Mouse (Mus musculus) urinary bladder, postnatal 14 days (tissue): Measurements from ENCODE around the gene Cdk7.
"Not testable (repeated sequence)": the region's sequence is repeated elsewhere in the genome, so short reads cannot be mapped to it uniquely, and the experiment has no call there.

Source experiments
- DNase-seq: peaks from one replicate; pipeline ENCODE4 v3.0.0; 2021; ENCODE audit warnings: low spot score

The Cdk7 gene

DNA sequence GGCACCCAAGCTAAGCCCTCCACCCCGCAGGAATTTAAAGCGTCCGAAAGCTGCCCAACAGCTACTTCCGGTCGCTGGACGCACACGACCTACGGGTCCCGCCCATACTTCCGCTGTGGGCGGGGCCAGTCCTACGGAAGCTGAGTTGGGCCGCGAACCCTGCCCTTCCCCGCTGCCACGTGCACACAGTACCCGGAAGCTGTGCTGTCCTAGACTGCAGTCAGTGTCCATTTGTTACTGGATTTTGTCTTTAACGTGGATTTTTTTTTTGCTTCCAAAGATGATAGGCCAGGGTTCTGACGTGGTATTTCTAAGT is at the start of gene Cdk7:
TSS of gene Cdk7 (minus strand) at position 79 of the 316 bp plus-strand sequence.
- DNase-seq = peak; percentile 94

DNA sequence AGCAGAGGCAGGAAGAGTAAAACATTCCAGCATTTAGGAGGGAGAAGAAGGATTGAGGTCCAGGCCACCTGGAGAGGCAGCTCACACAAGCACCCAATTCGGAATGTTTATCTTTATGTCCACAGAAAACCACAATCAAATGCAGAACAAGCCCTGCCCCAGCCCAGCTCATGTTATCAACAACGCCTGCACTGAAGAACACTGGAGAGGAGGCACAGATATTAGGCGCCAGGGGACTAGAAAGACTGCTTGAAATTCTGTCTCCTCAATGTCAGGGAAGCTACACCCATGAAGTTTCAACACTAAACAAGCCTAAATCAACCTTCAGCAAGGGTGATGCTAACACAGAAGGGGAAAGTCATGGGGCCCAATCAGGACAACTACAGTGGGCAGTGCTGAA is 46.8 kb upstream of the Cdk7 start:
- DNase-seq = no peak

DNA sequence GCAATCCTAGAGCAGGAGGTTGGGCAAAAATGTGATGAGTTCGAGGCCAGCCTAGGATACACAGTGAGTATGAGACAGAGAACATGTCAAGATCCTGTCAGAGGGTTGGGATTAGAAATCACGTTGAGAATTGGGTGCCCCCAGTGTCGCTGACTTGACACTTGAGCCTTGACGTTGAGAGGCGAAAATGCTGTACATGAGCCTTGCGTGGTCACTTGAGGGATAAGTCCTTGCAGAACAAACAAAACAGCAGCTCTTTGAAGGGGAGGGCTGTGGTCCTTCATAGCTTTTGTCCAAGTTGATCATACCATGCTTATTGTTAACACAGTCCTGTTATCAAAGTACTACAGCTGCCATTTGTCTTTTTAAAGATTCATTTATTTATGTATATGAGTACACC is 46.0 kb upstream of the Cdk7 start:
- no peak for DNase-seq

DNA sequence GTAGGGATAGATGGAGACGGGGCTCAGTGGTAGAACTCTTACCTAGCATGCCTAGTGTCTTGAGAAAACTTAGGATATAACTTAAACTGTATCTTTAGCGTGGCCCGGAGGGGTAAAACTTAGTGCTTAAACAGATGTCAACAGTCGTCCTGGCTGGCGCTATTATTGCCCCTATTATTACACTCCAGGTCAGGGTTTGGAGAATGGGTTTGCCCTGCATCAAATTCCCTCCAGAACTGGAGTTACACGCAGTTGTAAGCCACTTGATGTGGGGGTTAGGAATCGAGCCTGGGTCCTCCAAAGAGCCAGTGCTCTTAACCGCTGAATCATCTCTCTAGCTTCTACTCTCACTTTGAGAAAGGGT is 45.3 kb upstream of the Cdk7 start:
- no peak for DNase-seq

DNA sequence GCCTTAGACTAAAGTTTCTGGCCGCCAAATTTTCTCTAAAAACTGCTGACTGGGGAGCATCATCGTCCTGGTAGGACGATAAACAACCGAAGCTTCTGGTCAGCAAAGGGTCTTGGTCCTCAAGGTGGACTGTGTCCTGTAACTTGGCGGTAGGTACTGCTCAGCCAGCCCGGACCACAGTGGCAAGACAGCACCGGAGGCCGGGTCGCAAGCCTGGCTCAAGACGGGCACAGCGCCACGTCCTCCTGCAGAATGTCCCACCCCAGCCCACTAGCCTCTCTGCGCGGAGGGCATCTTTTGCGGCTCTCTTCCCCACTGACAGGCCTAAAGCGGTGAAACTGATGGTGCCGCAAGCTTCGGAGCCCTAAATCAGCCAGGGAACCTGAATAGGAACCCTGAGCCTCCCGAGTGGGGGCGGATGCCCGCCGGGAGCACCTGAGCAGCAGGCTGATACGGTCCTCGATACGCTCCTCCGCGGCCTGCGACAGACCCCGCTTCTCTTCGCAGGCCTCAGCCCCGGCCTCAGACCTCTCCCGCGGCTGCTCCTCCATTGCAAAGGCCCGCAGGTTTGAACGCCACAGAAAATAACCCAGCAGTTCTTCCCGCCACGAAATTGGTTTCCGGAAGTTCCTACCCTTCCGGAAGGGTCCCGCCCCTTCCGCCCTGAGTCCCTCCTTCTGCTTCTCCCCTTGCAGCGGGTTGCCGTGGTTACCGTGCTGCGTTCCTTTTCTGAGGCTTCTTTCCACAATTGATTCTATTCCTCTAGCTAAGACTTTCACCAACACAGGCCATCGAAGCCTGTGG is 44.7 kb upstream of the Cdk7 start, which contains the start of gene Cenph:
TSS of gene Cenph (minus strand) at position 648 of the 804 bp plus-strand sequence.
- DNase-seq = peak; percentile 86

DNA sequence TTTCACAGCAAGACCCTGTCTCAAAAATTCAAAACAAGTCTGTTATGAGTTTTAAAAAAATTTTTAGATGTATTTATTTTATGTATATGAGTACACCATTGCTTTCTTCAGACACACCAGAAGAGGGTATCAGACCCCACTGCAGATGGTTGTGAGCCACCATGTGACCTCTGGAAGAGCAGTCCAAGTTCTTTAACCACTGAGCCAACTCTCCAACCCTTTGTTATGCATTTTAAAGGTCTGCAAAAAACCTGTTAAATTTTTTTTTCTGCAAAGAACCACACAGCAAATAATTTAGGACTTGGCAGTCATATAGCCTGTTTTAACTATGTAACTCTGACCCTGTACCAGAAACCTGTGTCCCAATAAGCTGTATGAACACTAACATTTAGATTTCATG is 44.0 kb upstream of the Cdk7 start:
- no peak for DNase-seq

DNA sequence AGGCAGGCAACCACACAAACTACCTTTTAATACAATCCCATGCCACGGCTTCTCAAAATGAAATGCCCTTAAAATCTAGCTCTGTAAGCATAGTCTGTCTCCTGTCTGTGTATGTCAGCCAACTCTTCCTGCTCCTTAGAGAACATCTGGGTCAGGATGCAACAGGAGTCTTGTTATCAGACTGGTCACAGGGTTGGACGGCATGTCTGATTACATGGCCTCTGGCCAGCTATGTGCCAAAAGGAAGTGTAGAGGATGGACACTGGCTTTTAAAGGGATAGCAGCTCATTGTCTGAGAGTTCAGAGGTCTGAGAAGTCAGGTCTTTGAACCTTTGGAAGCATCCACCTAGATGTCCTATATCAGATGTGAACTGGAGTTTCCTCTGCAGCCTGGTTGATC is 24.6 kb upstream of the Cdk7 start:
- no peak for DNase-seq

DNA sequence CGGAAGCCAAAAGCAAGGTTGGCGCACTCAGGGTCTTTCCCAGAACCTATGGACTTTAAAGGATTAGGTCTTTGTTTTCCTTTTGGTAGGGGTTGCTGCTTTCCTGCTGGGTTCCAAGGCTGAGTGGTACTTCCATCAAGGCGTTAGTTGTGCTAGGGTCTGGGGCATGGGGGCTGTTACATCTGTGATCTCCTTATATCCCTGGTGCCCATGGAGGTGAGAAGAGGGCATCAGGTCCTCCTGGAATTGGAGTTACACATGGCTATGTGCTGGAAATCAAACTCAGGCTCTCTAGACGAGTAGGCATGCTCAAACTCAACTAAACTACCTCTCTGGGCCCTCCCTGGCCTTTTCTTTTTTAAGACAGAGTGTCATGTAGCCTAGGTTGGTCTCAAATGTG is 23.4 kb upstream of the Cdk7 start:
- no peak for DNase-seq

DNA sequence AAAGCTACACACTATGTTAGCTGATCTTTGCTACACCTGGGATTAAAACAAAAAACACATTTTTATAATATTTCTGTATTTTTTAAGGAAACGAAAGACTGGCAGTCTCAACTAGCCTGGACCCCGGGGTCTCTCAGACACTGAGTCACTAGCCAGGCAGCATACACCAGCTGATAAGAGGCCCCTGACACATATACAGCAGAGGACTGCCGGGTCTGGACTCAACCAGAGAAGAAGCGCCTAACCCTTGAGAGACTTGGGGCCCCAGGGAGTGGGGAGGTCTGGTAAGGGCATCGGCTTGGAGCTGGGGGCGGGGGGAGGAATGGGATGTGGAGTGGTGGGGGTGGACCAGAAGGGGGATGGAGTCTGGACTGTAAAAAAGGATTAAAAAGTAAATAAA is 22.3 kb upstream of the Cdk7 start:
- no peak for DNase-seq

DNA sequence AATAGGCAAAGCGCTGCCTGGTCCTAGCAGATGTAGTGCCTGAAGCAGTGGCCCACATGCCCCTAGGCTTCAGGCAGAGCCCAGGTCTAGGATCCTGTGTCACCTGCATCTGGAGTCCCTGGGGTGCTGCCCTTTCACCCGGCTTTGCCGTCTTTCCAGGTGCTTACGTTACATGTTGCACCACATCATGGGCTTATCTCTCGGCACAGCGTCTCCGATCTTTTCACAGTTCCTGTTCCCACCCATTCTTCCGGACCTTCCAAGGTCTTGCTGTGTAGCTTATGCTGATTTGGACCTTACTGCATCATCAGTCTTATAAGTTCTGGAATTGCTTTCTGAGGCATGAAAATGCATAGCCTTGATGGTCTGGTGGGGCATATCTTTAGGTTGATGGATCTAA is 21.8 kb upstream of the Cdk7 start:
- DNase-seq = no peak

DNA sequence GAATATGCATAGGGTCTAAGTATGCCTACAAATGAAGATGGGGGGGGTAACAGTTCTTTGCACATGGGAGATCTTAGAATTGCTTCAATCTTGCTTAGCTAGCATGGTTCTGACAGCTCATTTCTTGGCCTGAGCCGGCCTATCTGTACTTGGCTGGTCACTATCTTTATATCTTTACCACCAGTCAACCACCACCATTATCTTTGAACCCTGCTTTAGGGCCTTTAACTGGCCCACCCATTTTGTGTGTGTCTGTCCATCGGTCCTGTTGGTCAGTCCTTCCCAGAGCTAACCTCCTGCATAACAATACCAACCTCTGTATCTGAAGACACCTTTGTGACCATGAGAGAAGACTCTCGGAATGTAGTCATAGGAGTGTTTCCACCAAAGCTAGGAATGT is 20.7 kb upstream of the Cdk7 start:
- no peak for DNase-seq

DNA sequence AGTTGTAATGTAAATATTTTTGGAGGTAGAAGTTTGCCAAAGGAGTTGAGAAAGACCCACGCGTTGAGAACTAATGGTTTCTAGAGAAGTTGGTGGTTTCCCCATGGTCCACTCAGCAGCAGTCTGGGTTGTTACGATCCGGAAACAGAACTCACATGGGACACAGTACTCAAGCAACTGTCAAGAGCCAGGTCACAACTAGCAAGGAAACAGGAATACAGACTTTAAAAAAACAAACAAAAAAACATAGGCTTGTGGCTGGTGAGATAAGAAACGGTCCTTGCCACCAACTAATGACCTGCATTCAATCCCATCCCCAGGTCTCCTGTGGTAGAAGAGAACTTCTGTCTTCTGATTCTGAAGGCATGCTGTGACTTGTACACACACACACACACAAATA is 20.1 kb upstream of the Cdk7 start:
- no peak for DNase-seq

DNA sequence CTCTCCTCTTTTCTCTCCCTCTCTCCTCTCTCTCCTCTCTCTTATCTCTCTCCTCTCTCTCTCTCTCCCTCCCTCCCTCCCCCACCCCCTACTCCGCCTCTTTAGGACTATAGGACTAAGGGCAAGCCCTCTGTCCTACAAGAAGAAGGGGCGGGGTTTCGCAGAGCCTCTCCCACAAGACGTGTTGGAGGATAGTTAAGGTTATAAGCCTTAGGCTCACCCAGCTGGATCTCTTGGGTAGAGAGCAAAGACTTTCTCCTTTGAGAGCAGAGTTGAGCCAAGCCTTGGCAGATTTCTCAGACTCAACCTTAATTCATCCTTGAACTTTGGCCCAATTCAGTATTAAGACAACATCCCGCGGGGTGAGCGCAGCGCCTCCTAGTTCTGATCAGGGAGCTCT is 17.9 kb upstream of the Cdk7 start:
- no peak for DNase-seq

DNA sequence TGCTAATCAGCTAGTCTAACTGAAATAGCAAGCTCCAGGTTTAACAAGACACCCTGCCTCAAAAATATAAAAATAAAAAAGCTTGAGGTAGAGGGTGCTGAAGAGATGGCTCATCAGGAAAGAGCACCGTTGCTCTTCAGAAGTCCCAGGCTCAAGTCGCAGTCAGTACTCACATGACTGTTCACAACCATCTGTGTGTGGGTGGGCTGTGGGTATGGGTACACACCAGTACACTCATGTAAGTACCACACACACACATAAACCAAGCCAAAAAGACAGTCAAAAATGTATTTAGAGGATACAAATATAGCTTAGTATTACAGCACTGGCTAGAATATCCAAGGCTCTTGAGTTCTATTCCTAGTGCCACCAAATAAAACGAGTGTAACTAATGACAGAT is 15.4 kb upstream of the Cdk7 start:
- DNase-seq = no peak

DNA sequence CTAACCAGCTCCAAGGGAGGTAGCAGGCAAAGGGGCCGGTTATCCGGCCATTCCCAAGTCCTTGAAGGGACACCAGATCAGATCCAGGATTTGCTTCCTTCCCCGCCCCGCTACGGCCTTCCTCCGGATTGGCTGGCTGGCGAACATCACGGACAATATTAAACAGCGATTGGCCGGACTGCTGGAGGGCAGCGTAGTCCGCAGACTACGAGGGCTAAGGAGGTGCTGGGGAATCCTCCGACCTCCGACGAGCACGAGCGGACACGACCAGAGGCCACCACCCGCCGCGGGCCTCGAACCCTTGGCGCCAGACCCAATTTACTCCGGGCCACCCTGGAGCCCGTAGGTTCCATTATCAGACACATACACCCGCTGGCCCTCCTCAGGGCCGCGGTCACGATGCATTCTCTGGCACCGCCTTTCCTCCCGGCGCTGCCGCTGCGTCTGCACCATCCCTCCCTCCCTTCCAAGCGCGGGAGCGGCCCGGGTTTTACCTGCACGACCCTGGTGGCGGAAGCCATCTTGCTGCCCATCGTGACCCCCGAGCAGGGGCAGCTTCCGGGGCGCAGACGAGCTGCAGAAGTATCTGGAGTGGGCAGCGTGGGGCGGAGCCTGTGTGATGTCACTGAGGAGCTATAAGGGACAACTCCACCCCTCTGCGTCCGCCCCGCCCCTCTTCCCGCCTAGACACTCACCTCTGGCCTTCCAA is 13.5 kb upstream of the Cdk7 start, which contains the start of gene Mrps36:
TSS of gene Mrps36 (minus strand) at position 624 of the 709 bp plus-strand sequence.
- DNase-seq = peak; percentile 94

DNA sequence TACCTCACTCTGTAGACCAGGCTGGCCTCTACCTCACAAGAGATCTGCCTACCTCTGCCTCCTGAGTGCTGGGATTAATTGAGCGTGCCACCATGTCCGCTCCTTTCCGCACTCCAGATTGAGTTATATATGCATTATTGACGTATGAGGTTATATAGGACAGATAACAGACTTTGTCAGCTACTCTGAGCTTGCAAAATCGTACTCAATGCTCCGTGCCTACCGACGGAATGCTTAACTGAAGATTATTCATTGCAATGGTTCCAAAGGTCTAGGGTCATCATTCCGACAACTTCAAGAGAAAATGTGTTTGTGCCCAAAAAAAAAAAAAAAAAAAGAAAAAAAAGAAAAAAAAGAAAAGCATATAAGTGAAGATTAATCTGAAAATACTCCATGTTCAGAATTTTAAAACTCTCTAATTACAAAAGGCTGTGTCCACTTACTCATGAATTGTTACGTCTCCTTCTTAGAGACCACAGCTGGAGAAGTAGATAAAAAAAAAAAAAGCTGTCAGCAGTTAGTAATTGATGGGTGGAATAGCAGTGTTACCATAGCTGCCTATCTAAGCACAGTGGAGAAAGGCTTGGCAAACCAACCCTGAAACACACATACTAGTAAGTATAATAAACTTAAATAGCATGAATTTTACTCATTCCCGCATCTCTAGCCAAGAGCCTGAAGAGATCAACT is 12.8 kb upstream of the Cdk7 start:
- DNase-seq = no peak

DNA sequence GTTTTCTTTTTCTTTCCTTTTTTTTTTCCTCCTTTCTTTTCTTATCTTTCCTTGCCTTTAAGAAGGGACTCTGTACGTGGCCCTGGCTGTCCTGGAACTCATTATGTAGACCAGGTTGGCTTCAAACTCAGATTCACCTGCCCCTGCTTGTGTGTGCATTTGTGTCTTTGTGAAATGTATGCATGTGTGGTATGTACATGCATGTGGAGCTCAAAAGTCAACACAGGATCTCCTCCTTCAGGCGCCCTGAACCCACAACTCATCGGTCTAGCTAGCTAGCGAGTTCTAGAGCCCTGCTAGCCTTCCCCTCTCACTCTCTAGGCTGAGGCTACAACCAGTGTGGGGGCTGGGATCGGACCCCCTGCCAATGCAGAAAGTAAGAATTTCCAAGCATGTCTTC is 12.1 kb upstream of the Cdk7 start:
- DNase-seq = no peak

DNA sequence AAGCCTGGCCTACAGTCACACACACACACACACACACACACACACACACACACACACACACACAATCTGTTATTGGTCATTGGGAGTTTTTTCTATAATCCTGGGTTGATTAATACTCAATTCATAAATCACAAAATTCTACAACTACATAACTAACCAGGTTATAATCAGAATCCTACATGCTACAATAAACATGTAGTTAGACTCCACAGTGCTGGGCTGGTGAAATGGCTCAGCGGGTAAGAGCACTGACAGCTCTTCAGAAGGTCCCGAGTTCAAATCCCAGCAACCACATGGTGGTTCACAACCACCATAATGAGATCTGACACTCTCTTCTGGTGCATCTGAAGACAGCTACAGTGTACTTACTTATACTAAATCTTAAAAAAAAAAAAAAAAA is 2.0 kb upstream of the Cdk7 start:
- DNase-seq = no peak

DNA sequence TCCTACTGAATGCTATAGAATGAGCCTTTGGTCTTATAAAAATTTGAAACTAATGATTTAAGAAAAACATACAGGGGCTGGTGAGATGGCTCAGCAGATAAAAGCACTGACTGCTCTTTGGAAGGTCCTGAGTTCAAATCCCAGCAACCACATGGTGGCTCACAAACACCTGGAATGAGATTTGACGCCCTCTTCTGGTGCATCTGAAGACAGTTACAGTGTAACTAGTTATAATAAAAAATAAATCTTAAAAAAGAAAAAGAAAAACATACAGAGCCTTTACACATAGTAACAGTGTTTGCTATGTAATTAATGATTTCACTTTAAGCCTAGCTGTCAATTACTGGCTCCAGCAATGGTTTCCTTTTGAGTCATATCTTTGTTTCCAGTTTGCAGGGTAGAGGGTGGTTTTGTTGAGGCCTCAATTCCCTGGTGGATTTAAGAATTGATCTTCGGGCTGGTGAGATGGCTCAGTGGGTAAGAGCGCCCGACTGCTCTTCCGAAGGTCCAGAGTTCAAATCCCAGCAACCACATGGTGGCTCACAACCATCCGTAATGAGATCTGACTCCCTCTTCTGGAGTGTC is 815 bp upstream of the Cdk7 start:
- not testable (repeated sequence) for DNase-seq

DNA sequence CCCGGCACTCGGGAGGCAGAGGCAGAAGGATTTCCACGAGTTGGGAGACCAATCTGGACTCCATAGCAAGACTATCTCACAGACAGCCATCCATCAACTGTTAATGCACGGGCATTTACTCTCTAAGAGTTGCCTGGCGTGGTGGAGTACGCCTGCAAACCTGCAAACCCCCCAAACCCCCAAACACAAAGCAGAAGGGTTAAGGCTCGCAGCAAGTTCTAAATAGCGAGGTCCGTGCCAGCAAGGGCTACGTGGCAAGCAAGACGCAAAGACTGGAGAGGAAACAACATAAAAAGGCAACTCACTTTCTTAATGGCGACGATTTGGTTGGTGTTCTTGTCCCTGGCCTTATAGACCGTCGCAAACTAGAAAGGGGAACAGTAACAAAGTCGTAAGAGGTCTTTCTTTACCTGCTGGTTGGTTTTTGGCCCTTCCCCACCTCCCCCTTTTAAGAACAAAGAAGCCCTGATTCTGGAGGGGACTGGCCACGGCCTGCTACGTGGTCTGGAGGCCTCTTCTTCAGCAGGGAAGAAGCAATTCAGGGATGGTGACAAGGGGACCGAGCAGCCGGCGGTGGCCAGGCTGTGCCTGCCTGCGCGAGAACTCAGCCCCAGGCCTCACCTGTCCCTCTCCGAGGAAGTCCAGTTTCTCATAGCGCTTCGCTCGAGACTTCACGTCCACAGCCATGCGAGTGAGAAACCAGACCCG is 432 bp downstream of the Cdk7 start:
- no peak for DNase-seq

DNA sequence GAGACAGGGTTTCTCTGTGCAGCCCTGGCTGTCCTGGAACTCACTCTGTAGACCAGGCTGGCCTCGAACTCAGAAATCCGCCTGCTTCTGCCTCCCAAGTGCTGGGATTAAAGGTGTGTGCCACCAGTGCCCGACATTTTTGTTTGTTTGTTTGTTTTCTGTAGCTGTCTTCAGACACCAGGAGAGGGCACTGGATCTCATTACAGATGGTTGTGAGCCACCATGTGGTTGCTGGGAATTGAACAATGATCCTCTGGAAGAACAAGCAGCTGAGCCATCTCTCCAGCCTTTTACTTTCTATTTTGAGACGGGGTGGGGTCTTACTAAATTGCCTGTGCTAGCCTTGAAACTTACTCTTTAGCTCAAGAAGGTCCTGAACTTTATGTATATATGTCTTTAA is 2.2 kb downstream of the Cdk7 start:
- not testable (repeated sequence) for DNase-seq

DNA sequence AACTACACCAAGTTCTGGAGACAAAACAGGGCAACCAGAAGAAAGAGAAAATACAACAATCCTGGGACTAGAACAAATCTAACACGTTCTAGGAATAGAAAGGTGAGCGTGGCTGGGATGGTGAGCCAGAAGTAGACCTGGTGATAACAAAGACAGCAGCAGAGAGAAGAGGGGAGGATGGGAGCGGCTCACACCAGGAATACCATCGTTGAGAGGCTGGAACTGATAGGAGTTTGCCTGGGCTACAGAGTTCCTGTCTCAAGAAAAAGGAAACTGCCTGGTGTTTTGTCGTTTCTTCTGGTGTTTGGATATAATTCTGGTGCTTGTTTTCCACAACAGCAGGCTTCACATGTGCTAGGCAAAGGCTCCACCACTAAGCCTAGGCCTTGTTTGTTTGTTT is 2.7 kb downstream of the Cdk7 start:
- no peak for DNase-seq
